Mouse (Mus musculus) limb, embryonic 14.5 days (tissue): Measurements from ENCODE around the gene Hnrnpul1. TPM values are rescaled to one million over a fixed set of nuclear protein-coding genes. Genes with fewer than 3 reads are reported as not detected.

Experiments
- ATAC-seq: fragments of 200-750 bp; cut with Nextera tagmentation; 2 replicates; pipeline ENCODE4 v1.8.0; 2017; ENCODE audit warnings: low read depth, moderate number of reproducible peaks, moderate TSS enrichment; ENCODE audit not compliant: low FRiP score
- DNase-seq: peaks from one replicate; pipeline ENCODE4 v3.0.0-alpha.2; 2015; ENCODE audit warnings: low spot score
- H3K27ac ChIP-seq: fragments of 300-500 bp; sonication (generic); replicated peaks from 2 replicates; pipeline ENCODE4 v1.5.1; 2014; ENCODE audit warnings: low read depth, mild to moderate bottlenecking, low read length, moderate library complexity, mixed read lengths
- H3K27me3 ChIP-seq: fragments of 300-500 bp; sonication (generic); 2 replicates; pipeline ENCODE4 v1.6.1; 2014; ENCODE audit warnings: low read length, mixed read lengths; ENCODE audit not compliant: control insufficient read depth, insufficient read depth
- H3K36me3 ChIP-seq: fragments of 300-500 bp; sonication (generic); 2 replicates; pipeline ENCODE4 v1.6.1; 2014; ENCODE audit warnings: mild to moderate bottlenecking, low read length, moderate library complexity, mixed read lengths; ENCODE audit not compliant: control insufficient read depth, insufficient read depth
- H3K4me1 ChIP-seq: fragments of 300-500 bp; sonication (generic); 2 replicates; pipeline ENCODE4 v1.6.1; 2014; ENCODE audit warnings: antibody characterized with exemption, low read length, mixed read lengths; ENCODE audit not compliant: control insufficient read depth, insufficient read depth
- H3K4me2 ChIP-seq: fragments of 300-500 bp; sonication (generic); replicated peaks from 2 replicates; pipeline ENCODE4 v1.6.1; 2014; ENCODE audit warnings: low read depth, mild to moderate bottlenecking, low read length, moderate library complexity; ENCODE audit not compliant: severe bottlenecking
- H3K4me3 ChIP-seq: fragments of 300-500 bp; sonication (generic); replicated peaks from 2 replicates; pipeline ENCODE4 v1.5.1; 2014; ENCODE audit warnings: low read length
- H3K9ac ChIP-seq: fragments of 300-500 bp; sonication (generic); 2 replicates; pipeline ENCODE4 v1.6.1; 2014; ENCODE audit warnings: mild to moderate bottlenecking, low read depth, low read length, moderate library complexity; ENCODE audit not compliant: severe bottlenecking
- H3K9me3 ChIP-seq: fragments of 300-500 bp; sonication (generic); 2 replicates; pipeline ENCODE4 v1.6.1; 2016; ENCODE audit warnings: low read length; ENCODE audit not compliant: control insufficient read depth
- POLR2A ChIP-seq: fragments of 200-500 bp; IDR thresholded peaks from 2 replicates; pipeline ENCODE4 v1.8.0; 2012; ENCODE audit warnings: inconsistent platforms, mild to moderate bottlenecking, moderate library complexity, borderline replicate concordance; ENCODE audit not compliant: insufficient read depth, insufficient read length; ENCODE audit errors: extremely low read depth
- WGBS: fragments of 180-500 bp; shearing (Covaris S2); extraction: QIAGEN DNeasy Blood & Tissue Kit; methylation state at CpG from one replicate; pipeline ENCODE4 v1.1.7; 2014; 5-methylcytosine and 5-hydroxymethylcytosine counted together
- polyA plus RNA-seq, 2 experiments: library from polyadenylated mRNA; depleted of rRNA in 1 of 2; stranded (reverse) in 1 of 2; unstranded in 1 of 2; fragments of >200 nt; fragmentation: Nextera tagmentation in 1 of 2; extraction: Ambion mirVana in 1 of 2; gene quantifications; 2 replicates each; pipeline versions ENCODE4 v1.2.1 to v1.2.3; 2012 to 2014

Gene Hnrnpul1
- polyA plus RNA-seq, 2 experiments = 66.8 to 80.7 TPM

DNA sequence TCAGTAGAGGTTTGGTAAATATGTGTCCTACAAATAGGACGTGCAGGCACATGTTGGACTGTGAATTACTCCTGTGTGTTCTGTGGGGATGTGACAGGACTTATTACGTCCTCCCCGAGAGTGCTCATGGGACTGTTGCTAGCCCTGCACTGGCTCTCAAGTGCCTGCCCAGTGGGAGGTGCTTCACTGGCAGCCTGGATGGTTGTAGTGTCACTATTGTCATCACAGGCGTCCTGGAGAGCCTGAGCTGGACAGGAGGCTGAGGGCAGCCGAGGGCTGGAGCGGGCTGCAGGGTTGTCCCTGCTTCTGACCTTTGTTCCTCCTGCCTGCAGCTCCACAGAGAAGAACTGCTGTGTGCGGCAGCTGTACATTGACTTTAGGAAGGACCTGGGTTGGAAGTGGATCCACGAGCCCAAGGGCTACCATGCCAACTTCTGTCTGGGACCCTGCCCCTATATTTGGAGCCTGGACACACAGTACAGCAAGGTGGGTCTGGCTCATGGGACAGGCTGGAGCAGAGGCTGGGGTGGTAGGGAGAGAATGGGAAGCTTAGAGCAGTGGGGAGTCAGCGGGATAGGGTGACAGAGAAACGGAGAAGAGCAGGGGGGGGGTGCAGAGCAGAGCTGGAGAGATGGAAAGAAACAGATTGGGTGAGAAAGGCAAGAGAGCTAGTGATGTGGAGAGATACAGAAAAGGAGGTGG, 50.6 kb downstream of the Hnrnpul1 start:
- H3K9me3 ChIP-seq = no peaks in the 10 kb centered on the region
- 39% methylated on average over 10 of the region's 10 CpGs for WGBS
- TF ChIP-seq POLR2A = no peak
- no peak overlapping the region for H3K4me2 ChIP-seq
- H3K27me3 ChIP-seq = no peaks in the 10 kb centered on the region; the same call in 1 of the 2 replicates
- ATAC-seq (no peak), DNase-seq (no peak)
- H3K36me3 ChIP-seq = no peaks in the 10 kb centered on the region
- H3K4me1 ChIP-seq = peaks cover 5% of the 10 kb centered on the region; the same call in 1 of the 2 replicates
- H3K27ac ChIP-seq = no peak overlapping the region
- no peak overlapping the region for H3K9ac ChIP-seq
- H3K4me3 ChIP-seq = no peak overlapping the region

GRCm38 (mm10) chr7:25702350-25702749, 52.2 kb downstream of the Hnrnpul1 start:
- H3K27ac ChIP-seq = no peak overlapping the region
- no peaks in the 10 kb centered on the region for H3K36me3 ChIP-seq
- no peak overlapping the region for H3K9ac ChIP-seq
- DNase-seq (no peak), ATAC-seq (no peak)
- H3K4me3 ChIP-seq = no peak overlapping the region
- H3K9me3 ChIP-seq = no peaks in the 10 kb centered on the region
- H3K4me1 ChIP-seq = no peaks in the 10 kb centered on the region
- H3K4me2 ChIP-seq = no peak overlapping the region
- no peaks in the 10 kb centered on the region; the same call in 1 of the 2 replicates for H3K27me3 ChIP-seq
- WGBS = 94% methylated on average over 2 of the region's 2 CpGs
- no peak for TF ChIP-seq POLR2A

DNA sequence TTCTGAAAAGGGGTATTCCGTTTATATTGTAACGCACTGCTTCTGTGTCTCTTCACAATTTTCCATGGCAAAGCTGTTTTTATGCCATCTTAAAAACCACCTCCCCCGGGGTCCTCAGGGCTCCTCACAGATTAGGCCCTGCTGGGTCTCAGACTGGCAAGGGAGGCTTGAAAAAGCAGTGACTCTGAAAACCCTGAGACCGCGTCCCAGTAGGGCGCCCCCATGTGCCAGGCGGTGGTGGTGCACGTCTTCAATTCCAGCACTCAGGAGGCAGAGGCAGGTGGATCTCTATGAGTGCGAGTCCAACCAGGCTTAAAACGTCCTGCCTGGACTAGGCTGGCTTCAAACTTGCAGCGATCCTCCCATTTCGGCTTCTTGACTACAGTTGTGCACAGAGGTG, 53.8 kb downstream of the Hnrnpul1 start:
- no peak for DNase-seq
- ATAC-seq = no peak
- H3K9me3 ChIP-seq = no peaks in the 10 kb centered on the region
- TF ChIP-seq POLR2A = no peak
- no peak overlapping the region for H3K4me2 ChIP-seq
- WGBS = 78% methylated on average over 12 of the region's 12 CpGs
- no peaks in the 10 kb centered on the region for H3K4me1 ChIP-seq
- no peak overlapping the region for H3K9ac ChIP-seq
- no peaks in the 10 kb centered on the region; the same call in 1 of the 2 replicates for H3K27me3 ChIP-seq
- no peak overlapping the region for H3K27ac ChIP-seq
- H3K4me3 ChIP-seq = no peak overlapping the region
- H3K36me3 ChIP-seq = no peaks in the 10 kb centered on the region

DNA sequence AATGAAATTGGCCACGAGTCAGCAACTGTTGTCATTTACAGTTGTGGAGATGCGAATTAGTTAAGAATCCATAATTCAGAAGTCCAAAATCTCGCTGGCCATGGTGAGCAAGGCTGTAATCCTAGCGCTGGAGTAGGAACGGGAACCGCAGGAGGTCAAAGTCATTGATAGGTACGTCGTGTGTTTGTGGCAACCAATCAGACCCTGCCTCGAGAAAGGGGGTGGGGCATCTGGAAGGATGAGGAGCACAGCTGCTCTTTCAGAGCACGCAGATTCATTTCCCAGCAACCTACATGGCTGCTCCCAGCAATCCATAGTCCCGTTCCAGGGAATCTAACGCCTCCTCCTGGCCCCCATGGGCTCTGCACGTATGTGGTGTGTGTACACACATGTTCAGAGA, 54.7 kb downstream of the Hnrnpul1 start:
- no peak for ATAC-seq
- no peak overlapping the region for H3K4me3 ChIP-seq
- H3K9ac ChIP-seq = no peak overlapping the region
- WGBS = 54% methylated on average over 13 of the region's 13 CpGs
- no peaks in the 10 kb centered on the region; the same call in 1 of the 2 replicates for H3K27me3 ChIP-seq
- H3K4me1 ChIP-seq = no peaks in the 10 kb centered on the region
- no peaks in the 10 kb centered on the region for H3K36me3 ChIP-seq
- H3K9me3 ChIP-seq = no peaks in the 10 kb centered on the region
- no peak for TF ChIP-seq POLR2A
- no peak overlapping the region for H3K27ac ChIP-seq
- no peak for DNase-seq
- no peak overlapping the region for H3K4me2 ChIP-seq

DNA sequence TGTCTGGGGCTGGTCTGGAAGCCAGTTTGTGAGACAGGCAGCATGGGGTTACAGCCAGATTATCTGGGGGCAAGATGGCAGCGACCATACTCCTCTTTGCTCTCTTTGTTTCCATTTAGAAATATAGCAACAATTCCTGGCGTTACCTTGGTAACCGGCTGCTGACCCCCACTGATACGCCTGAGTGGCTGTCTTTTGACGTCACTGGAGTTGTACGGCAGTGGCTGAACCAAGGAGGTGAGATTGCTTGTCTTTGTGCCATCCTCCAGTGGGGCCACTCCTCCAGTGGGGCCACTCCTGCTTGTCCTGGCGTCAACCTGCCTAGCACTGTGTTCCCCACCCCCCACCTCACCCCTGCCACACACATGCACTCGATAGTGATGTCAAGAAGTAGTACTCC, 60.5 kb downstream of the Hnrnpul1 start:
- Histone ChIP-seq H3K4me1 (peaks cover 5% of the 10 kb centered on the region; the same call in 1 of the 2 replicates), H3K9me3 (no peaks in the 10 kb centered on the region), H3K36me3 (no peaks in the 10 kb centered on the region), H3K27me3 (peaks cover 18% of the 10 kb centered on the region), H3K4me3 (no peak overlapping the region), H3K9ac (no peak overlapping the region), H3K27ac (no peak overlapping the region), H3K4me2 (no peak overlapping the region)
- ATAC-seq (no peak), DNase-seq (no peak)
- TF ChIP-seq POLR2A = no peak
- 71% methylated on average over 8 of the region's 8 CpGs for WGBS
